9 mouse cellular contexts compared by ENCODE assay signal in the genomic region with DNA sequence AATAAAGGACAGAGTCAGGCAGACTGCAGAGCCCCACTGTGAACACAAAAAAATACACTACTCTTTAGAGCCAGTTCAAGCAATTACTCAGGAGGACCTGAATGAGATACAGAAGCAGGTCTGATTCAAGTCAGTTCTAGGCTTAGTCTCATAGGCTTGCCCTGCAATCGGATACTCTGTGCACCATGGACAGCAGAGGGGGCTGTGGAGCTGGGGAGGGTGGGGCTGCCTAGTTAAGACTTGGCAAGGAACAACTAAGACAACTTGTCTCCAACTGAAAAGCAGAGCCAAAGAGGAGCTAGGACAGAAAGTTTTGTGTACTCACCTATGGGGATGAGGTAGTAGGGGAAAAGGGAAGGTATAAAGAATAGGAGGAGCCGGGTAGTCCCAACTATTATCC. TPM values are rescaled to one million over a fixed set of nuclear protein-coding genes. Genes with fewer than 3 reads are reported as not detected.
A peak's percentile ranks its signal among the peaks of the same experiment; 100 is the strongest.
DNase-seq lines count a peak whose midpoint lies in the region; ATAC-seq lines count a peak whose summit lies in the region.
"Had no signal": no experiment of that assay in that cellular context is flagged by ENCODE, and none has a peak within 500 bp of the region (broad histone marks: within the 10 kb centered on the region; RNA-seq: fewer than 3 reads in every experiment).

No protein-coding gene starts in this region.

- H3K27me3 ChIP-seq in forebrain, embryonic 14.5 days (replicated peaks; ENCODE audit: control insufficient read depth, insufficient read depth, low read length), result no peaks in the 10 kb centered on the region
- H3K27me3 ChIP-seq: megakaryocyte, embryonic 14.5 days had no signal

- no peaks in the 10 kb centered on the region for H3K4me1 ChIP-seq in forebrain, embryonic 14.5 days (ENCODE audit: control insufficient read depth, insufficient read depth, low read length)

- WGBS in forebrain, embryonic 14.5 days, result 65% methylated on average over 2 of the region's 2 CpGs

- H3K4me3 ChIP-seq in forebrain, embryonic 14.5 days (ENCODE audit: low read depth, low read length), result no peak overlapping the region
- H3K4me3 ChIP-seq: megakaryocyte, embryonic 14.5 days had no signal

- no peaks in the 10 kb centered on the region for H3K9me3 ChIP-seq in forebrain, embryonic 14.5 days (replicated peaks; ENCODE audit: control insufficient read depth, low read length)
- H3K9me3 ChIP-seq: megakaryocyte, embryonic 14.5 days had no signal

- H3K36me3 ChIP-seq in forebrain, embryonic 14.5 days (ENCODE audit: control insufficient read depth, insufficient read depth, low read length), result peaks cover 35% of the 10 kb centered on the region

- H3K27ac ChIP-seq in forebrain, embryonic 14.5 days (ENCODE audit: low read depth, low read length), result no peak overlapping the region

- no peak for ATAC-seq in forebrain, embryonic 14.5 days

- no peak overlapping the region for H3K4me2 ChIP-seq in forebrain, embryonic 14.5 days (ENCODE audit: low read length)

- peak; percentile 66 for DNase-seq in ovary, postnatal 14 days (ENCODE audit: low spot score)
- no peak for DNase-seq in ovary, postnatal 10 days (ENCODE audit: low spot score)
- peak; percentile 41 for DNase-seq in T-cell, adult 2 months (ENCODE audit: low spot score)
- DNase-seq in gastrocnemius, postnatal 10 days, result peak; percentile 79
- DNase-seq in lung, adult 18-20 months, result peak; percentile 64 to 82
- peak; percentile 86 for DNase-seq in testis, postnatal 10 days (ENCODE audit: low spot score)
- no peak for DNase-seq in frontal cortex, postnatal 36 days (ENCODE audit: low spot score in 2 of 2)
- DNase-seq in forebrain, embryonic 14.5 days (ENCODE audit: low spot score), result no peak

- no peak overlapping the region for H3K9ac ChIP-seq in forebrain, embryonic 14.5 days (ENCODE audit: low read length)

RNA-seq across cellular contexts. Expression of gene Hsd11b2, which starts 13.2 kb away (rescaled TPM):
- total RNA-seq in gastrocnemius, postnatal 10 days (2021), result 1 to 10 TPM; 4.4 to 4.5 TPM
- 1.1 and 1.8 TPM in 2 replicates for polyA plus RNA-seq in forebrain, embryonic 14.5 days (2014; fragmentation: Nextera tagmentation; extraction: Ambion mirVana)

RNA-seq across cellular contexts. Expression of gene Atp6v0d1, which starts 34.1 kb away (rescaled TPM):
- 10 to 100 TPM; 49.3 to 54.2 TPM for total RNA-seq in gastrocnemius, postnatal 10 days (2021)
- 194 and 211 TPM in 2 replicates for polyA plus RNA-seq in forebrain, embryonic 14.5 days (2014; fragmentation: Nextera tagmentation; extraction: Ambion mirVana)

RNA-seq across cellular contexts. Expression of gene Zdhhc1, which starts 35.1 kb away (rescaled TPM):
- 10 to 100 TPM; 10.9 to 15.9 TPM for total RNA-seq in gastrocnemius, postnatal 10 days (2021)
- 15.5 and 22.0 TPM in 2 replicates for polyA plus RNA-seq in forebrain, embryonic 14.5 days (2014; fragmentation: Nextera tagmentation; extraction: Ambion mirVana)

Comparison
In these comparisons a context has a peak if more than half of its experiments do, and no peak if none do; other contexts are left out.
1. DNase-seq: peak in ovary, postnatal 14 days (single experiment), T-cell, adult 2 months (single experiment), gastrocnemius, postnatal 10 days (single experiment), lung, adult 18-20 months (2 of 2) and testis, postnatal 10 days (single experiment); none in ovary, postnatal 10 days (single experiment), frontal cortex, postnatal 36 days (0 of 2) and forebrain, embryonic 14.5 days (single experiment).